Mouse (Mus musculus): ENCODE results near the gene AU040320.

DNA sequence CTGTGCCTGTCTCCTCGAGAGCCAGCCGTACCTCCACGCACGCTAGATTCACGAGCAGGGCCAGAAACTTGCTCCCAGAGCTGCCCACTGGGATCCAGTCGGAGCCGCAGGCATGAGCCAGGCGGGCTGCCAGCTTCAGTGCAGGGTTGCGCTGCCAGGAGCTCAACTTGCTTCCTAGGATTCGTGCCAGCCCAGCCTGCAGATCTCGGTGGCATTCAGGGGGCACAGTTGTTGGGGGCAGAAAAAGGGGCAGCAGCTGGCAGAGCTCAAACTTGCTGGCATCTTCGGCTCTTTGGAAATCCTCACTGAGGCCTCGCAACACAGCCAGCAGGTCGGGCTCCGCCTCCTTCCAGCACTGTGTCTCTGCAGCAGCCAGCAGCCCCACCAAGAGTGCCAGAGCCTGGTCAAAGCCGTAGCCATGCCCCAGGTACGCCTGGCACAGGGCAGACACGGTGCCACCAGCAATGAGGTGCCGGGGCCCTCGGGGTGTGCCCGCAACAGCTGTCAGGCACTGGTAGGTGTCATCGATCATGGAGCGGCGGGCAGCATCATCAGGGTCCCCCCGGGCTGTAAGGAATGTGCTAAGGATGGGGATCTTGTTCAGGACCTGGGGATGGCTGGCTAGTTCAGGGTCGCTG, 3.2 kb upstream of the AU040320 start:
- TF ChIP-seq CTCF (IDR thresholded peaks at IDR 0.05) (no peak), EP300 (IDR thresholded peaks at IDR 0.05; ENCODE audit: insufficient read depth, low read depth, low read length) (no peak), POLR2A (IDR thresholded peaks at IDR 0.05; ENCODE audit: insufficient read depth, low read depth, low read length) (no peak)
